In the genomic region with DNA sequence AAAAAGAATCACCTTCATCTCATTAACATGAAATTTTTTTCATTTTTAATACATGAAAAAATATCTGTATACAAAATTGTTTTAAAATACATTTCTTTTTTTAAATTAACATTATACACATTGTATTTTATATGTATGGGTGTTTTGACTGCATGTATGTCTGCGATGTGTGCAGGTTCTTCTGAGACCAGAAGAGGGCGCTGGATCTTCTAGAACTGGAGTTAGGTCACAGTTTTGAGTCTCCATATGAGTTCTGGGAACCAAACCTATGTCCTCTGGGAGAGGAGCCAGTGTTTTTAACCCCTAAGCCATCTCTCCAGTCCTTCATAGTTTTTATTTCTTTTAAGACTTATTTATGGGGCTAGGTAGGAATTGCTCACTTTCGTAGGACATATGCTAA, we compare ENCODE assay signal across 34 mouse cellular contexts. TPM values are rescaled to one million over a fixed set of nuclear protein-coding genes. Genes with fewer than 3 reads are reported as not detected.
A peak's percentile ranks its signal among the peaks of the same experiment; 100 is the strongest.
DNase-seq lines count a peak whose midpoint lies in the region; ATAC-seq and TF ChIP-seq lines count a peak whose summit lies in the region.
"Had no signal": no experiment of that assay in that cellular context is flagged by ENCODE, and none has a peak within 500 bp of the region (broad histone marks: within the 10 kb centered on the region; RNA-seq: fewer than 3 reads in every experiment).

No protein-coding gene starts in this region.

- TF ChIP-seq CTCF in heart, adult 2 months (IDR thresholded peaks at IDR 0.05): peak; percentile 59
- peak; percentile 36 for TF ChIP-seq CTCF in left cerebral cortex, adult 2 months (IDR thresholded peaks at IDR 0.05)

- no peak overlapping the region for H3K9ac ChIP-seq in heart, adult 2 months (ENCODE audit: low read depth, low read length)
- no peak overlapping the region for H3K9ac ChIP-seq in ES-E14 (ENCODE audit: insufficient read depth, low read depth, low read length, poor library complexity, severe bottlenecking)
- H3K9ac ChIP-seq: embryonic facial prominence, embryonic 13.5 days; forebrain, embryonic 12.5 days; heart, embryonic 13.5 days; hindbrain, embryonic 15.5 days; intestine, embryonic 15.5 days; kidney, embryonic 15.5 days; lung, embryonic 15.5 days; neural tube, embryonic 15.5 days; stomach, embryonic 15.5 days had no signal

- ATAC-seq in frontal cortex, adult (ENCODE audit: low TSS enrichment): no peak
- ATAC-seq: activated CD4-positive, CD25-positive, alpha-beta regulatory T cell, adult 4 months; intestine, embryonic 15.5 days; Patski had no signal

- intact Hi-C loops in heart, adult 2 months (cut with DNase I): no loop called here
- intact Hi-C loops in heart, postnatal 25 days (cut with DNase I): no loop called here
- intact Hi-C loops in left cerebral cortex, adult 2 months (cut with DNase I): no loop called here

- 73% methylated on average over 3 of the region's 3 CpGs for WGBS in heart, adult 2 months

- H3K27me3 ChIP-seq in heart, adult 2 months (ENCODE audit: control insufficient read depth, insufficient read depth, low read length): no peaks in the 10 kb centered on the region
- H3K27me3 ChIP-seq: embryonic facial prominence, embryonic 13.5 days; forebrain, embryonic 12.5 days; heart, embryonic 13.5 days; hindbrain, embryonic 15.5 days; intestine, embryonic 15.5 days; kidney, embryonic 15.5 days; lung, embryonic 15.5 days; neural tube, embryonic 15.5 days; Patski; stomach, embryonic 15.5 days had no signal

- no peak for TF ChIP-seq EP300 in heart, adult 2 months (IDR thresholded peaks at IDR 0.05; ENCODE audit: insufficient read depth, low read depth, low read length)

- no peaks in the 10 kb centered on the region; the same call in 1 of the 2 replicates for H3K79me2 ChIP-seq in heart, adult 2 months (replicated peaks; ENCODE audit: control insufficient read depth, insufficient read depth, low read length)

- no peak for TF ChIP-seq POLR2A in heart, adult 2 months (IDR thresholded peaks at IDR 0.05; ENCODE audit: insufficient read depth, low read depth, low read length)

- no peak overlapping the region for H3K4me3 ChIP-seq in heart, adult 2 months
- no peak overlapping the region for H3K4me3 ChIP-seq in left cerebral cortex, adult 2 months
- no peak overlapping the region for H3K4me3 ChIP-seq in ES-E14 (ENCODE audit: insufficient read depth in 1 of 2, low read depth in 1 of 2, low read length in 2 of 2, poor library complexity in 1 of 2, severe bottlenecking in 1 of 2)
- H3K4me3 ChIP-seq: embryonic facial prominence, embryonic 13.5 days; erythroblast, embryonic 14.5 days; forebrain, embryonic 12.5 days; heart, embryonic 13.5 days; hindbrain, embryonic 15.5 days; intestine, embryonic 15.5 days; kidney, embryonic 15.5 days; limb, embryonic 10.5 days; lung, embryonic 15.5 days; midbrain, embryonic 10.5 days; neural tube, embryonic 15.5 days; stomach, embryonic 15.5 days had no signal

- no peak for DNase-seq in heart, adult 2 months
- DNase-seq in heart, postnatal 25 days (ENCODE audit: low spot score): no peak
- DNase-seq in left cerebral cortex, adult 2 months (ENCODE audit: extremely low spot score in 1 of 2, low spot score in 2 of 2): no peak
- no peak for DNase-seq in left cerebral cortex, adult 8-10 months (ENCODE audit: low spot score in 2 of 2)
- peak; percentile 55 for DNase-seq in 416B (ENCODE audit: low read depth)
- DNase-seq in ES-E14 (ENCODE audit: low read depth, low spot score): no peak
- DNase-seq in ovary, postnatal 10 days (ENCODE audit: low spot score): no peak
- DNase-seq: adrenal gland, postnatal 10 days; B cell, adult 2 months; cerebellum, adult 2 months; cerebellum, postnatal 36 days; embryo, embryonic 11 days; gastrocnemius, postnatal 14 days; heart, adult 18-20 months; heart, postnatal 4 days; kidney, postnatal 4 days; layer of hippocampus, adult 9-11 months; thymus, adult 18-20 months had no signal

- peaks cover 21% of the 10 kb centered on the region for H3K4me1 ChIP-seq in heart, adult 2 months (ENCODE audit: control insufficient read depth, insufficient read depth, low read length)
- no peaks in the 10 kb centered on the region for H3K4me1 ChIP-seq in ES-E14 (ENCODE audit: control insufficient read depth in 2 of 2, insufficient read depth in 2 of 2, low read length in 2 of 2, poor library complexity in 1 of 2)
- H3K4me1 ChIP-seq: embryonic facial prominence, embryonic 13.5 days; forebrain, embryonic 12.5 days; hindbrain, embryonic 15.5 days; limb, embryonic 10.5 days; lung, embryonic 15.5 days; stomach, embryonic 15.5 days had no signal

- H3K27ac ChIP-seq in heart, adult 2 months: no peak overlapping the region
- no peak overlapping the region for H3K27ac ChIP-seq in left cerebral cortex, adult 2 months
- no peak overlapping the region for H3K27ac ChIP-seq in ES-E14 (ENCODE audit: insufficient read depth, low read depth, low read length, poor library complexity, severe bottlenecking)
- H3K27ac ChIP-seq: embryonic facial prominence, embryonic 13.5 days; forebrain, embryonic 12.5 days; heart, embryonic 13.5 days; hindbrain, embryonic 15.5 days; intestine, embryonic 15.5 days; kidney, embryonic 15.5 days; limb, embryonic 10.5 days; lung, embryonic 15.5 days; macrophage; midbrain, embryonic 10.5 days; neural tube, embryonic 15.5 days; stomach, embryonic 15.5 days had no signal

- in situ Hi-C loops in ES-E14 (cut with MboI; ENCODE audit: low sequenced_read_pairs in 2 of 2, unreplicated experiment in 2 of 2): no loop called here

- H3K9me3 ChIP-seq in ES-E14 (ENCODE audit: control insufficient read depth, insufficient read depth, low read depth, low read length): no peaks in the 10 kb centered on the region
- H3K9me3 ChIP-seq: embryonic facial prominence, embryonic 13.5 days; forebrain, embryonic 12.5 days; heart, embryonic 13.5 days; hindbrain, embryonic 15.5 days; intestine, embryonic 15.5 days; kidney, embryonic 15.5 days; limb, embryonic 10.5 days; lung, embryonic 15.5 days; midbrain, embryonic 10.5 days; neural tube, embryonic 15.5 days; stomach, embryonic 15.5 days had no signal

- H3K36me3 ChIP-seq in heart, adult 2 months (ENCODE audit: control insufficient read depth, insufficient read depth, low read length): peaks cover 7% of the 10 kb centered on the region; the same call in 1 of the 2 replicates
- no peaks in the 10 kb centered on the region for H3K36me3 ChIP-seq in ES-E14 (ENCODE audit: control insufficient read depth, insufficient read depth, low read length, poor library complexity, severe bottlenecking)
- H3K36me3 ChIP-seq: forebrain, embryonic 12.5 days; hindbrain, embryonic 15.5 days; intestine, embryonic 15.5 days; kidney, embryonic 15.5 days; limb, embryonic 10.5 days; lung, embryonic 15.5 days; midbrain, embryonic 10.5 days; neural tube, embryonic 15.5 days; stomach, embryonic 15.5 days had no signal

TF ChIP-seq in ES-E14, 5 proteins besides CTCF, POLR2A, EP300 and RAD21:
- TF ChIP-seq ZC3H11A (IDR thresholded peaks at IDR 0.05; ENCODE audit: borderline replicate concordance, low read depth, low read length): 0 out of 2 replicates have a peak, but pooled peaks have one; percentile 5
- TF ChIP-seq ZNF384 (IDR thresholded peaks at IDR 0.05; ENCODE audit: low read depth, low read length): no peak

RNA-seq across cellular contexts. Expression of gene Sfxn5, which starts 20.5 kb away (rescaled TPM):
- 1 to 10 TPM; 4.2 to 5.3 TPM for total RNA-seq in heart, adult 2 months (2021)
- polyA plus RNA-seq in heart, adult 2 months (2012; rRNA removed): 4.9 and 5.9 TPM in 2 replicates
- 1 to 10 TPM; 4.6 to 4.8 TPM for total RNA-seq in heart, postnatal 25 days (2021)
- 100 to 1,000 TPM; 161 to 173 TPM for total RNA-seq in left cerebral cortex, adult 2 months (2021)
- 100 to 1,000 TPM; 177 to 201 (median 188) TPM for total RNA-seq in left cerebral cortex, adult 8-10 months (2022)
- total RNA-seq in ES-E14 (2012; rRNA removed): 4.9 and 5.8 TPM in 2 replicates

RNA-seq across cellular contexts. Expression of gene Rab11fip5, which starts 20.7 kb away (rescaled TPM):
- total RNA-seq in heart, adult 2 months (2021): 10 to 100 TPM; 59.3 to 73.9 TPM
- polyA plus RNA-seq in heart, adult 2 months (2012; rRNA removed): 41.6 and 55.0 TPM in 2 replicates
- total RNA-seq in heart, postnatal 25 days (2021): 10 to 100 TPM; 59.9 to 68.6 TPM
- 10 to 100 TPM; 74.5 to 78.6 TPM for total RNA-seq in left cerebral cortex, adult 2 months (2021)
- total RNA-seq in left cerebral cortex, adult 8-10 months (2022): 10 to 100 TPM; 76.8 to 87.2 (median 83.1) TPM
- 10.7 and 13.4 TPM in 2 replicates for total RNA-seq in ES-E14 (2012; rRNA removed)

Comparison
In these comparisons a context has a peak if more than half of its experiments do, and no peak if none do; other contexts are left out.
1. RNA of gene Sfxn5, which starts 20.5 kb away (total RNA-seq): 177 to 201 TPM in left cerebral cortex, adult 8-10 months and 161 to 173 TPM in left cerebral cortex, adult 2 months; 4.2 to 5.3 TPM in heart, adult 2 months, 4.9 to 5.8 TPM in ES-E14 and 4.6 to 4.8 TPM in heart, postnatal 25 days; every median in the first group is over 10 times any median in the second.